Mouse (Mus musculus): ENCODE results near the gene Ccdc12. TPM values are rescaled to one million over a fixed set of nuclear protein-coding genes. Genes with fewer than 3 reads are reported as not detected.

Gene Ccdc12
- polyA plus RNA-seq, 1 experiment from 2014 or later: 84.4 TPM

DNA sequence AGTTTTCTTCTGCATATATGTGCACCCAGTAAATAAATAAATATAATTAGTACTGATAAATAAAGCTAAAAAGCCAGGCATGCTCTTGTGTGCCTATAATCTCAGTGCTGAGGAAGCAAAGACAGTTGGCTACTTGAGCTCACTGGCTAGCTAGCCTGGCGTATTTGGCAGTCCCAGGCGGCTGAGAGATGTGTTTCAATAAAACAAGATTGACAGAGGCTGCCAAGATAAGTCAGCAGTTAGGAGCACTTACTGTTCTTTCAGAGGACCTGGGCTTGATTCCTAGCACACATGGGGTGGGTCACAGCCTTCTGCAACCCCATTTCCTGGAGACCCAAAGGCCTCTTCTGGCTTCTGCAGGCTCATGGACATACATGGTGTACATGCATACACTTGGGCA is 31.5 kb downstream of the Ccdc12 start:
- Histone ChIP-seq H3K36me3 (no peaks in the 10 kb centered on the region), H3K27ac (no peak overlapping the region), H3K9me3 (replicated peaks) (no peaks in the 10 kb centered on the region), H3K9ac (no peak overlapping the region), H3K27me3 (no peaks in the 10 kb centered on the region), H3K4me1 (replicated peaks) (peaks cover 52% of the 10 kb centered on the region), H3K4me2 (no peak overlapping the region), H3K4me3 (replicated peaks) (no peak overlapping the region)
- WGBS (ENCODE audit: insufficient replicate concordance): 77% methylated on average over 2 of the region's 2 CpGs
- ATAC-seq (ENCODE audit: low read depth) (no peak), DNase-seq (no peak)

DNA sequence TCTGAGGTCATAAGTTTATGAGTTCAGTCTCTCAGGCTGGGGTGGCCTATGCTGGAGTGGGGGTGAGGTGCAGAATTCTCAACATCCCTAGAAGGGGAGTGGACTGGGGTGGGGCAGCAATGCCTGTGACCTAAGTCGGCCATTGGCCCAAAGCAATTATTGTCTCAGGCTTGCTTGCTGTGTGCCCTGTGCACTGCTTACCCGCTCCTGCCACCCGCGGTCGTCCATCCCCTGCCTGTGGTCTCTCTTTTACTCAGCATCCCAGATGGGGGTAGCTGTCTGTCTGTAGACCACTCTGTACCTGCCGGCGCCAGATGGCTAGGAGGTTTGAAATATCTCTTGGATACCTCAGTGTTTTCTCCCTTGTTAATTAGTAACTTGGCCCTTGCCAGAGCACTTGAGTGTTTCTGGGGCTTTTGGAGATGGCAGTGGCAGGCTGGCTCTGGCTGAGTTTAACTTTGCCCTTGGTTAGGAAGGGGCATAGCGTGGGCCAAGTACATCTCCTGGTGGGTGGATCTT is 33.0 kb downstream of the Ccdc12 start:
- no peak overlapping the region for H3K4me3 ChIP-seq (replicated peaks)
- ATAC-seq (ENCODE audit: low read depth): no peak
- peaks cover 5% of the 10 kb centered on the region; the same call in 1 of the 2 replicates for H3K36me3 ChIP-seq
- DNase-seq: no peak
- H3K27me3 ChIP-seq: no peaks in the 10 kb centered on the region
- no peak overlapping the region for H3K27ac ChIP-seq
- peaks cover 38% of the 10 kb centered on the region for H3K4me1 ChIP-seq (replicated peaks)
- WGBS (ENCODE audit: insufficient replicate concordance): 73% methylated on average over 8 of the region's 8 CpGs
- H3K9ac ChIP-seq: peak overlapping the region; percentile 17; the same call in 1 of the 2 replicates
- H3K4me2 ChIP-seq: peak overlapping the region; percentile 29
- no peaks in the 10 kb centered on the region for H3K9me3 ChIP-seq (replicated peaks)

- H3K9ac ChIP-seq: no peak overlapping the region
- H3K4me3 ChIP-seq (replicated peaks): no peak overlapping the region
- H3K27ac ChIP-seq: no peak overlapping the region
- WGBS (ENCODE audit: insufficient replicate concordance): 83% methylated on average over 4 of the region's 4 CpGs
- no peak for DNase-seq
- H3K4me2 ChIP-seq: no peak overlapping the region
- H3K9me3 ChIP-seq (replicated peaks): no peaks in the 10 kb centered on the region
- ATAC-seq (ENCODE audit: low read depth): no peak
- no peaks in the 10 kb centered on the region for H3K27me3 ChIP-seq
- peaks cover 20% of the 10 kb centered on the region for H3K4me1 ChIP-seq (replicated peaks)
- H3K36me3 ChIP-seq: peaks cover 28% of the 10 kb centered on the region; the same call in 1 of the 2 replicates
These were observed 39.0 kb downstream of the Ccdc12 start for GRCm38 (mm10) chr9:110695165-110695755.

DNA sequence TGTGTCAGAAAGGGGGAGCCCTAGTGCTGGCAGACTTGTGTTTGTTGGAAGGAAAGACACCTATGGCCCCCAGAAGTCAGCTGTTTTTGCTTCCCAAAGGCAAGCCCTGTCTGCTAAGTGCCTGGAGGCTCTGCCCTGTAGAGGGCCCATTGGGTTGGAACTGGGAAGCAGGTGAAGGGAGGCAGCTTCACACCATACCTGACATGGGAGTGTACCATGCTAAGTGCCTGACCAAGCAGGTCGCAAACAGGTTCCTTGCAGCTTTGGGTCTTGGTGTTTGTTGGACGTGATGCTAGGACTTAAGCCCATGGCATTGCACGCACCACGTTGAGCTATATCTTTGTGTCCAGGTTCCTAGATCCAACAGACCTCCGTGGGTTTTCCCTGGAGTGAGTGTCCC is 40.1 kb downstream of the Ccdc12 start:
- H3K4me3 ChIP-seq (replicated peaks): no peak overlapping the region
- DNase-seq: no peak
- no peak for ATAC-seq (ENCODE audit: low read depth)
- 80% methylated on average over 5 of the region's 5 CpGs for WGBS (ENCODE audit: insufficient replicate concordance)
- H3K4me2 ChIP-seq: no peak overlapping the region
- H3K27ac ChIP-seq: no peak overlapping the region
- H3K9me3 ChIP-seq (replicated peaks): no peaks in the 10 kb centered on the region
- no peak overlapping the region for H3K9ac ChIP-seq
- H3K4me1 ChIP-seq (replicated peaks): peaks cover 30% of the 10 kb centered on the region
- H3K27me3 ChIP-seq: no peaks in the 10 kb centered on the region
- peaks cover 28% of the 10 kb centered on the region; the same call in 1 of the 2 replicates for H3K36me3 ChIP-seq

GRCm38 (mm10) chr9:110697465-110697864 is 41.2 kb downstream of the Ccdc12 start:
- Histone ChIP-seq H3K4me1 (replicated peaks) (peaks cover 35% of the 10 kb centered on the region), H3K4me3 (replicated peaks) (no peak overlapping the region), H3K9ac (no peak overlapping the region), H3K9me3 (replicated peaks) (no peaks in the 10 kb centered on the region), H3K36me3 (peaks cover 28% of the 10 kb centered on the region; the same call in 1 of the 2 replicates), H3K27me3 (no peaks in the 10 kb centered on the region), H3K27ac (no peak overlapping the region), H3K4me2 (no peak overlapping the region)
- 75% methylated on average over 3 of the region's 3 CpGs for WGBS (ENCODE audit: insufficient replicate concordance)
- ATAC-seq (ENCODE audit: low read depth) (no peak), DNase-seq (no peak)

DNA sequence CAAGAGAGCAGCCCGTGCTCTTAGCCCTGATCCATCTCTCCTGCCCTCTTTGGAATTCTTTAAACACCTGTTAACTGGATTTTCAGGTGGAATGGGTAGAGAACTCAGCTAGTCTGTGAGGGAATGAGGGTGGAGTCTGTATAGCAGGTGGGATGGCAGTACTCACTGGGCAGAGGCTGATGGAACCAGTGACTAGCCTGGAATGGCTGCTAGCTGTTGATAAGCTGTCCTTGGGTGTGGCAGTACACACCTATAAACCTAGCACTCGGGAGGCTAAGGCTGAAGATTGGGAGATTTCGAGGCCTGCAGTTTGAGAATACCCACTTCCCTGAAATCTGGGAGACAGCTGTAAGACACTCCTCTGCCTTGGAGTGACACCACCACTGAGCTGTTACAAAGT is 43.3 kb downstream of the Ccdc12 start:
- no peak overlapping the region for H3K9ac ChIP-seq
- no peaks in the 10 kb centered on the region for H3K9me3 ChIP-seq (replicated peaks)
- 34% methylated on average over 3 of the region's 3 CpGs for WGBS (ENCODE audit: insufficient replicate concordance)
- peak overlapping the region; percentile 60; the same call in 1 of the 2 replicates for H3K27ac ChIP-seq
- DNase-seq (peak; percentile 28), ATAC-seq (ENCODE audit: low read depth) (peak; percentile 97)
- no peak overlapping the region for H3K4me3 ChIP-seq (replicated peaks)
- H3K4me1 ChIP-seq (replicated peaks): peaks cover 53% of the 10 kb centered on the region
- peaks cover 28% of the 10 kb centered on the region; the same call in 1 of the 2 replicates for H3K36me3 ChIP-seq
- peak overlapping the region; percentile 16; the same call in 1 of the 2 replicates for H3K4me2 ChIP-seq
- no peaks in the 10 kb centered on the region for H3K27me3 ChIP-seq

- ATAC-seq (ENCODE audit: low read depth): no peak
- H3K4me3 ChIP-seq (replicated peaks): no peak overlapping the region
These were observed 45.1 kb downstream of the Ccdc12 start for GRCm38 (mm10) chr9:110701114-110702032.

GRCm38 (mm10) chr9:110702848-110703247 is 46.5 kb downstream of the Ccdc12 start:
- Histone ChIP-seq H3K4me1 (replicated peaks) (peaks cover 57% of the 10 kb centered on the region), H3K4me2 (no peak overlapping the region), H3K27me3 (no peaks in the 10 kb centered on the region), H3K27ac (no peak overlapping the region), H3K9ac (no peak overlapping the region), H3K36me3 (peaks cover 14% of the 10 kb centered on the region; the same call in 1 of the 2 replicates), H3K4me3 (replicated peaks) (no peak overlapping the region), H3K9me3 (replicated peaks) (no peaks in the 10 kb centered on the region)
- ATAC-seq (ENCODE audit: low read depth) (no peak), DNase-seq (no peak)
- 48% methylated on average over 1 of the region's 1 CpGs for WGBS (ENCODE audit: insufficient replicate concordance)

More at GRCm38 (mm10) chr9:110701114-110702032, 45.1 kb downstream of the Ccdc12 start:
- Histone ChIP-seq H3K4me1 (replicated peaks) (peaks cover 58% of the 10 kb centered on the region), H3K9ac (no peak overlapping the region), H3K36me3 (peaks cover 25% of the 10 kb centered on the region; the same call in 1 of the 2 replicates), H3K27ac (no peak overlapping the region), H3K4me2 (no peak overlapping the region), H3K9me3 (replicated peaks) (no peaks in the 10 kb centered on the region), H3K27me3 (no peaks in the 10 kb centered on the region)
- 74% methylated on average over 11 of the region's 12 CpGs for WGBS (ENCODE audit: insufficient replicate concordance)
- DNase-seq: no peak

GRCm38 (mm10) chr9:110703951-110704350 is 47.6 kb downstream of the Ccdc12 start:
- DNase-seq: no peak
- Histone ChIP-seq H3K4me2 (no peak overlapping the region), H3K4me1 (replicated peaks) (peaks cover 52% of the 10 kb centered on the region), H3K27me3 (no peaks in the 10 kb centered on the region), H3K9ac (no peak overlapping the region), H3K4me3 (replicated peaks) (no peak overlapping the region), H3K27ac (peak overlapping the region; percentile 3; the same call in 1 of the 2 replicates), H3K36me3 (peaks cover 19% of the 10 kb centered on the region; the same call in 1 of the 2 replicates), H3K9me3 (replicated peaks) (no peaks in the 10 kb centered on the region)
- no peak for ATAC-seq (ENCODE audit: low read depth)
- WGBS (ENCODE audit: insufficient replicate concordance): 78% methylated on average over 6 of the region's 6 CpGs

- peaks cover 42% of the 10 kb centered on the region for H3K4me1 ChIP-seq (replicated peaks)
- no peak overlapping the region for H3K4me2 ChIP-seq
- H3K4me3 ChIP-seq (replicated peaks): no peak overlapping the region
- no peaks in the 10 kb centered on the region for H3K27me3 ChIP-seq
- DNase-seq: no peak
- 58% methylated on average over 5 of the region's 5 CpGs for WGBS (ENCODE audit: insufficient replicate concordance)
- ATAC-seq (ENCODE audit: low read depth): no peak
- H3K27ac ChIP-seq: no peak overlapping the region
- H3K9ac ChIP-seq: no peak overlapping the region
- no peaks in the 10 kb centered on the region for H3K9me3 ChIP-seq (replicated peaks)
- H3K36me3 ChIP-seq: peaks cover 31% of the 10 kb centered on the region
These were observed 50.5 kb downstream of the Ccdc12 start for GRCm38 (mm10) chr9:110706784-110707183.

DNA sequence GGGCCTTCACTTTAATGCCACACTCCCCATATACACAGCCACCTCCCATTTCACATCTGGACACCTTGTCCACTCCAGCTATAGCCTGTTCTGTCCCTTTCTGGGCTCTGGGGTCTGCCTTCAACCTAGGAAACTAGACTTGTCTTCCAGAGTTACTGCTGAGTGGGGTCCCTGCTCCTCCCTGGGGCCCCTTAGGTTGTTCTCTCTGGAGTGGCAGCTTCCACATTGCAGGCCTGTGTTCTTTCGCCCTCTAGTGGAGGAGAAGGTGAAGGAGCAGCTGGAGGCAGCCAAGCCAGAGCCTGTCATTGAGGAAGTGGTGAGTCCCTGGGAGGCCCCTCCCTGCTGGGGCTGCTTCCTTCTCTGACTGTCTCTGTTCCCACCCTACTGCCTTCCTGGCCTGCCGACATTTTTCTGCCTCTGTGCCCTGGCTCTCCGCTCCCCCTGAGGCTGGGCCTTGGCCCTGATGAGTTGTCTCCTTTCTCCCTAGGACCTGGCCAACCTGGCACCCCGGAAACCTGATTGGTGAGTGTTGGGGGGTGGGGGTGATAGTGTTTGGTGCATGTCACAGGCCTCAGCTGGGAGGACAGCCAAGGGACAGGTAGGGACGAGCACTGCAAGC is 53.4 kb downstream of the Ccdc12 start:
- no peaks in the 10 kb centered on the region for H3K27me3 ChIP-seq
- ATAC-seq (ENCODE audit: low read depth): peak; percentile 79
- peaks cover 20% of the 10 kb centered on the region for H3K4me1 ChIP-seq (replicated peaks)
- H3K27ac ChIP-seq: peak overlapping the region; percentile 44; the same call in 1 of the 2 replicates
- peak overlapping the region; percentile 42 for H3K4me2 ChIP-seq
- peak overlapping the region; percentile 41; the same call in 1 of the 2 replicates for H3K9ac ChIP-seq
- peak overlapping the region; percentile 36 for H3K4me3 ChIP-seq (replicated peaks)
- DNase-seq: peak; percentile 56
- WGBS (ENCODE audit: insufficient replicate concordance): 18% methylated on average over 5 of the region's 5 CpGs
- H3K36me3 ChIP-seq: peaks cover 36% of the 10 kb centered on the region
- no peaks in the 10 kb centered on the region for H3K9me3 ChIP-seq (replicated peaks)
